Mouse (Mus musculus) kidney, postnatal 10 days (tissue): ENCODE measurements around the gene Agr3.

Experiments
- DNase-seq: peaks from one replicate; pipeline ENCODE4 v3.0.0; 2021; ENCODE audit warnings: mixed read lengths

Agr3 gene

DNA sequence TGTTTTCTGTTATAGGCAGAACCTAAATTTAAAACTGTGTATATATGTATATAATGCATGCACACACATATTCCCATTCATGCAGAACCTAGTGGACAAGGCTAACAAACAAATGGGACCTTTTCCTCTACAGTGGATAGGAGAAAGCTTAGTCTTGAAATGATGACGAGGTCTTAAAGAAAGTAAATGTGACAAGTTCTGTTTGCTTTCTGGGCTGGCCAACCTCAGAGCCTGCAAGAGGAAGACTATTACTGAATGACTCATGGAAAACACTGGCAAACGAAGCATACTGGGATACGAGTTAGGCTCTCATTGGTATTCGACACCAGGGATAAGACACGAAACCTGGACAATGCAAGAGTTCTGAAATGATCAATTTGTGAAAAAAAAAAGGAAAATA is 59.3 kb downstream of the Agr3 start:
- no peak for DNase-seq

GRCm38 (mm10) chr12:35992711-35993110 is 67.3 kb downstream of the Agr3 start, which contains the start of gene Agr2:
Agr2 (plus strand) TSS chr12:35992907.
- DNase-seq: no peak

GRCm38 (mm10) chr12:35993583-35993982 is 68.2 kb downstream of the Agr3 start:
- DNase-seq: no peak

GRCm38 (mm10) chr12:35994098-35994497 is 68.7 kb downstream of the Agr3 start:
- DNase-seq: no peak

DNA sequence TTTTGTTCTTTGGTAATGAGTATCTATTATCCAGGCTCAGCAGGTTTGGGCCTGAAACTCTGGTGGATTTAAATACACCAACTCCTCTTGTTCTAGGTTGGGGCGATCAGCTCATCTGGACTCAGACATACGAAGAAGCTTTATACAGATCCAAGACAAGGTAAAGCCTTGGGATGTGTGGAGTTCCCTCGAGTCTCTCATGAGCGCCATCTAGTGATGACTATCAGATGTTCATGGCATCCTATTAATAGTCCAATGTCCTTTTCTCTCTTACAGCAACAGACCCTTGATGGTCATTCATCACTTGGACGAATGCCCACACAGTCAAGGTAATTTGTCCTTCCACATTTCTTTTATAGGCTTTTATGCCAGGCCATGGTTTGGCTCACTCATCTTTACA is 70.4 kb downstream of the Agr3 start:
- peak; percentile 39 for DNase-seq
